Mouse (Mus musculus): Measurements from ENCODE around the gene Plxnd1.

Gene Plxnd1

GRCm38 (mm10) chr6:115975606-115976005 lies 19.2 kb downstream of the Plxnd1 start:
- DNase-seq, result no peak

- peak; percentile 65 for DNase-seq
Observed at GRCm38 (mm10) chr6:115973881-115974662, 20.7 kb downstream of the Plxnd1 start.

GRCm38 (mm10) chr6:115973139-115973875 lies 21.5 kb downstream of the Plxnd1 start:
- DNase-seq, result no peak

GRCm38 (mm10) chr6:115972083-115972764 lies 22.6 kb downstream of the Plxnd1 start:
- DNase-seq, result peak; percentile 44

GRCm38 (mm10) chr6:115971273-115972060 lies 23.3 kb downstream of the Plxnd1 start:
- peak; percentile 63 for DNase-seq

GRCm38 (mm10) chr6:115969952-115970351 lies 24.9 kb downstream of the Plxnd1 start:
- DNase-seq, result peak; percentile 51

GRCm38 (mm10) chr6:115969103-115969502 lies 25.7 kb downstream of the Plxnd1 start:
- DNase-seq, result peak; percentile 69

GRCm38 (mm10) chr6:115968700-115969099 lies 26.1 kb downstream of the Plxnd1 start:
- no peak for DNase-seq

- peak; percentile 93 for DNase-seq
Observed at GRCm38 (mm10) chr6:115968086-115968485, 26.7 kb downstream of the Plxnd1 start.

GRCm38 (mm10) chr6:115967291-115967880 lies 27.4 kb downstream of the Plxnd1 start:
- peak; percentile 80 for DNase-seq

GRCm38 (mm10) chr6:115966227-115966966 lies 28.4 kb downstream of the Plxnd1 start:
- peak; percentile 57 for DNase-seq

- no peak for DNase-seq
Observed at GRCm38 (mm10) chr6:115963656-115964055, 31.1 kb downstream of the Plxnd1 start.

- DNase-seq, result no peak
Observed at GRCm38 (mm10) chr6:115962439-115963085, 32.2 kb downstream of the Plxnd1 start.

- DNase-seq, result no peak
Observed at GRCm38 (mm10) chr6:115961743-115962142, 33.1 kb downstream of the Plxnd1 start.

GRCm38 (mm10) chr6:115960322-115960721 lies 34.5 kb downstream of the Plxnd1 start:
- peak; percentile 51 for DNase-seq

GRCm38 (mm10) chr6:115959151-115959691 lies 35.6 kb downstream of the Plxnd1 start:
- DNase-seq, result peak; percentile 79

- DNase-seq, result peak; percentile 55
Observed at GRCm38 (mm10) chr6:115958445-115958844, 36.4 kb downstream of the Plxnd1 start.

- DNase-seq, result no peak
Observed at GRCm38 (mm10) chr6:115957681-115958080, 37.1 kb downstream of the Plxnd1 start.

- DNase-seq, result peak; percentile 93
Observed at GRCm38 (mm10) chr6:115956922-115957601, 37.7 kb downstream of the Plxnd1 start.

- no peak for DNase-seq
Observed at GRCm38 (mm10) chr6:115956418-115956921, 38.3 kb downstream of the Plxnd1 start.
